Mouse (Mus musculus): ENCODE results near the gene Tnnt3. TPM values are rescaled to one million over a fixed set of nuclear protein-coding genes. Genes with fewer than 3 reads are reported as not detected.

Tnnt3 gene
- polyA plus RNA-seq, 1 experiment from 2014 or later = 1.6 TPM

DNA sequence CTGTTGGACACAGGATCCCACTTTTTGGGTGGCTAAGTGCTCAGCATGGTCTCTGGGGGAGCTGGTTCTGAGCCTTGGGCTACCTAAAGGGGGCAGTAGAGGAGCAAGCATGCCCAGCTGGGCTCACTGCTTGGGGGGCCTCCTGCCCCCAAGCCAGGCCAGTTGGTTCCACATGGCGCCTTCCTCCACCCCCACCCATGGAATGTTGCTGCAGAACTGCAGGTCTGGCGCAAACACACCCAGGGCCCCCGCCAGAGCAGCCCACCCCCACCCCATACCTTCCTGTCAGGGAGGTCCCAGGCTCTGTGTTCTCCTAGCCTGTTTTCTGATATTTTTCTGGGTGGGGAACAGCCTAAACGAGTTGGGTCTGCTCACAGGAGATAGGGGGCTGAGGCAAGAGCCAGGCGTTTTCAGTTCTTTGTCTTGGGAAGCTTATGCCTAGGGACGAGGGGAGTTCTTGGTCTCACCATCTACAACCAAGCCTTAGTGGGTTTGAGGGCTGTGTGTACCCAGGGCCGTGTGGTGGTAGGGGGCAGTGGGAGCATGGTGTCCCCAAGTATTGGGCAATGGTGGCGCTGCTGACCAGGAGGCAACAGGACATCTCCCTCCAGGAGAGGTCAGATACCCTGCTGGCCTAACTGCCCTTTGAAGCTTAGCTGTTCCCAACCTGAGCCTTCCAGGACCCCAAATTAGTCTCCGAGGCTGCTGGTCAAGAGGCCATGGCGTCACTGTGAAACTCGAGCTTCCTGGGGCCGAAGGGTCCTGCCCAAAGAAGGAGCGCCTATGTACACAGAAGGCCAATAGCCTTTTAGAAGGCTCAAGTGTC, 54.2 kb downstream of the Tnnt3 start:
- H3K4me1 ChIP-seq = peaks cover 11% of the 10 kb centered on the region; the same call in 1 of the 2 replicates
- no peak for ATAC-seq (replicated peaks)
- no peak overlapping the region for H3K27ac ChIP-seq
- H3K9ac ChIP-seq = no peak overlapping the region
- no peaks in the 10 kb centered on the region for H3K36me3 ChIP-seq (replicated peaks)
- H3K4me3 ChIP-seq = no peak overlapping the region
- no peaks in the 10 kb centered on the region for H3K9me3 ChIP-seq
- H3K4me2 ChIP-seq = no peak overlapping the region
- 70% methylated on average over 13 of the region's 13 CpGs for WGBS
- no peaks in the 10 kb centered on the region for H3K27me3 ChIP-seq (replicated peaks)

DNA sequence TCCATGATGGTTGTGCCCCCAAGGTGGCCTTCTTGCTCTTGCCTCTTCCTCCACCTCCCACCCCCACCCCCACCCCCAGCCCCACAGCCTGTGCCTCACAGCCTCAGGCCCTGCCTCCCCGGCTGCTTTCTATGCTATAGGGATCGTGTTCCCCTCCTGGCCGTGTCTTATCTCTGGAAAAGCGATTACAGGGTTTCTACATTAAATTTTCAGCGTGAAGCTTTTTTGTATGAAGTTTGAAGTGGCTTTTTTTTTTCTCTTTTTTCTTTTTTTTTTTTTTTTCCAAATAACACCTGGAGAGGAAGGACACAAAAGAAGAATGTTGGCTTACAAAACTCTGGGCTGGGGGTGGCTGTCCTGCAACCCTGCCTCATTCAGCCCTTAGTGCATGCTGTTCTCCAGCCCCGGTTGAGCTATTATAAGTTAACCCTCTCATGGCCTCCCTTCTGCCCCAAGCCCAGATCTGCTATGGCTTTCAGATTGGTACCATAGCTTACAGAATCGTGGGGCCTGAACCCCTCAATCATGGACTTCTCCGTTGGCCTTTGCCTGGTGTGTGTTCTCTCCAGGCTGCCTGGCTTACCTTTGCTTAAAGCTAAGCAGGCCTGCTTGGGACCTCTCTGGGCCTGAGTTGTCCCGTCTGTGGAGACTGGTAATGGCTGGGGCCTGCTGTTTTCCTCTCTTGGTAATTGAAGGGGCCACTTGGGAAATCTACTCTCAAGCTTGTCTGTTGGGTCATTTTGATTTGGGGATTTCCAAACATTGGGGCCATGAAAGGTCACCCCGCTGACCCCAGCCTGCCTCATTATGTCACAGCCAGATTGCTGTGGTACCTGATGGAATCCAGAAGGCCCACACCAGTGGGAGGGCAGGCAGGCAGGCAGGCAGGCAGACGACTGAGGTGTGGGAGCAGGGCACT, 55.0 kb downstream of the Tnnt3 start:
- 48% methylated on average over 11 of the region's 11 CpGs for WGBS

DNA sequence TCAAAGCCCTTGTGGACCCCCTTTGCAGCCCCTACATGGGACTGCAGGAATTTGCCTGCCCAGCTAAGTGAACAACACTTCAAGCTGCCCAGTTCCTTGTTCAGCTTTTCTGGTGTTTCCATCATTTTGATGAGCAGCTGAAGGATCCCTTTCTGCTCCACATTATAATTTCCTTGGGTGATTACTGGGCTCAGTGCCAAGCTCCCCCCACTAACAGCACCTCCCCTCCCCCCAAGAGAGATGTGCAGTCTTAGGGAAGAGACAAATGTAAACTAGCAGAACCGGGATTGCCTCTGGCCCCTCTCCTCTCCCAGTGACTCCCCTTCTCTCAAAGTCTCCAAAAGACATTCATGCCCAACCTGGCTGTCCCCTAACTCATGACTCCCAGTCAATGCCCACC, 56.0 kb downstream of the Tnnt3 start:
- H3K4me2 ChIP-seq = no peak overlapping the region
- ATAC-seq (replicated peaks) = no peak
- H3K36me3 ChIP-seq (replicated peaks) = no peaks in the 10 kb centered on the region
- no peak overlapping the region for H3K27ac ChIP-seq
- H3K27me3 ChIP-seq (replicated peaks) = no peaks in the 10 kb centered on the region
- no peak overlapping the region for H3K9ac ChIP-seq
- no peak overlapping the region for H3K4me3 ChIP-seq
- no peaks in the 10 kb centered on the region for H3K9me3 ChIP-seq
- H3K4me1 ChIP-seq = peaks cover 11% of the 10 kb centered on the region; the same call in 1 of the 2 replicates
- 23% methylated on average over 1 of the region's 1 CpGs for WGBS

More for the DNA sequence above, 55.0 kb downstream of the Tnnt3 start:
- H3K4me3 ChIP-seq = no peak overlapping the region
- H3K9me3 ChIP-seq = no peaks in the 10 kb centered on the region
- no peak for ATAC-seq (replicated peaks)
- H3K4me2 ChIP-seq = no peak overlapping the region
- no peaks in the 10 kb centered on the region for H3K27me3 ChIP-seq (replicated peaks)
- no peak overlapping the region for H3K9ac ChIP-seq
- no peaks in the 10 kb centered on the region for H3K36me3 ChIP-seq (replicated peaks)
- no peak overlapping the region for H3K27ac ChIP-seq
- H3K4me1 ChIP-seq = peaks cover 11% of the 10 kb centered on the region; the same call in 1 of the 2 replicates

DNA sequence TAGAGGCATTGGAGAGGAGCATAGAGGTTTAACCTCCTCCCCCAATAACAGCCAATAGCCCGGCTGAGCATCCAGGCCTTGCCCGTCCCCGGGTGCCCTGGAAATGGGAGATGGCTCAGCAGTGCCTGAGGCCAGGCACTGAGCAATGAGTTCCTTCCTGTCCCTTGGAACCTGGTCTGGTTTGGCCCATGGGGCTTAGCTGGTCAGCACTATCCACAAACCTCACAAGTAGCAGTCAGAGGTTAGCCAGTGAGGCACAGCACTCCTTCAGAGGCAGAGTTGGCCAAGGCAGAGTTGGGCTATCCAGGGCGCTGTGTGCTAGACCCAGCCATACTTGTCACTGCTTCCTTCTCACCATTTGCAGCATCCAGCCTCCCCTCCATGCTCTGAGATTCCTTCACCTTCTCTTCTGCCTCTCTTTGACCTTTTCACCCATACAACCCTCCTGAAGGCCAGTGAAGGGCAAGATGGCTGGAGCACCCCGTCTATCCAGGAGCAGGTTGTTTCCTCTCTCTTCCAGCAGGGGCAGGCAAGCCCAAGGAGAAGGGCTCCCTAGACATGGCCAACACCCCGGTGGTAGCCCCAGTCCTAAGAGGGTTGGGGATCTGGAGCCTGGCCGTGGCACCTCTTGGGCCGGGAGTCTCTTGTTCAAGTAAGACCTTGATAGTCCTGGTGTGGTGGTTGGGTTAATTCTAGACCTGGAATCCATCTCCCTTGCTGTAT, 56.9 kb downstream of the Tnnt3 start:
- H3K4me2 ChIP-seq = no peak overlapping the region
- H3K4me3 ChIP-seq = no peak overlapping the region
- H3K27ac ChIP-seq = no peak overlapping the region
- no peaks in the 10 kb centered on the region for H3K36me3 ChIP-seq (replicated peaks)
- H3K9ac ChIP-seq = no peak overlapping the region
- WGBS = 92% methylated on average over 8 of the region's 8 CpGs
- peaks cover 11% of the 10 kb centered on the region; the same call in 1 of the 2 replicates for H3K4me1 ChIP-seq
- no peaks in the 10 kb centered on the region for H3K9me3 ChIP-seq
- ATAC-seq (replicated peaks) = no peak
- no peaks in the 10 kb centered on the region for H3K27me3 ChIP-seq (replicated peaks)

DNA sequence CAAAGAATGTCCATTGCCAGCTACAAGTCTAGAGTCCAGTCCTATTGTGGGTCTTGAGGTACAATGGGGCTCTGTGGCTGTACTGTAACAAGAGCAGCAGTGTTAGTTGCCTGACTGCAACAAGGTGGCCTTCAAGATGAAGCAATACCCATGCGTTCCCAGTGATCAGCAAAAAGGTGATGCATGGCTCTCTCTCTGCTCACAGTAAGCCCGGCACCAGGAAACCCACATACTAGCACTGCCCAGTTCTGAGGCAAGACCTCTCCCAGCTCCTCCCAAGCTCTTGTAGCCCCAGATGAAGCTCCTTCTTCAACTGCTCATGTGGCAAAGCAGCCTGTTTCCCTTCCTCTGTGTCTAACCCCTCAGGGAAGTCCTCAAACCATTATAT, 57.4 kb downstream of the Tnnt3 start:
- Histone ChIP-seq H3K36me3 (replicated peaks) (no peaks in the 10 kb centered on the region), H3K4me2 (no peak overlapping the region), H3K27ac (no peak overlapping the region), H3K9me3 (no peaks in the 10 kb centered on the region), H3K4me3 (no peak overlapping the region), H3K9ac (no peak overlapping the region), H3K27me3 (replicated peaks) (no peaks in the 10 kb centered on the region), H3K4me1 (peaks cover 11% of the 10 kb centered on the region; the same call in 1 of the 2 replicates)
- ATAC-seq (replicated peaks) = no peak
- 94% methylated on average over 2 of the region's 2 CpGs for WGBS

DNA sequence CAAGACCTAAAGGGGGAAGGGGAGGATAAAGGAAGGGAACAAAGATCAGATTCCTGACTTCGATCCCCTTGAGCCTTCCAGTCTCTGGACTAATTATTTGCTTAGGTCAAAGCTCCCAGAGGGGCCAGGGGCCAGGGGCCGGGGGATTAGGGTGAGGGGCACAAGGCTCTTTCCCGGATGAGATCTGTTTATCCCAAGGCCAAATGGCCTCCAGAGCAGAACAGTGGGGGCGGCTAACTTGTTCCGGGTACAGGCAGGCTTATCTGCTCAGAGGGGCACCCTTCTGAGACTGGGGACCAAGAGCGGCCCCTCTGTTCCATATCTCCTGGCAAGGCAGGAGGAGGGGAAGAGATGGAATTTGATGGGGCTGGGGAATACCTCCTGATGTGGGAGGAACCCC, 59.1 kb downstream of the Tnnt3 start:
- Histone ChIP-seq H3K27ac (no peak overlapping the region), H3K27me3 (replicated peaks) (no peaks in the 10 kb centered on the region), H3K4me3 (no peak overlapping the region), H3K4me2 (no peak overlapping the region), H3K4me1 (peaks cover 16% of the 10 kb centered on the region; the same call in 1 of the 2 replicates), H3K9me3 (no peaks in the 10 kb centered on the region), H3K9ac (no peak overlapping the region), H3K36me3 (replicated peaks) (no peaks in the 10 kb centered on the region)
- no peak for ATAC-seq (replicated peaks)
- 18% methylated on average over 6 of the region's 6 CpGs for WGBS

DNA sequence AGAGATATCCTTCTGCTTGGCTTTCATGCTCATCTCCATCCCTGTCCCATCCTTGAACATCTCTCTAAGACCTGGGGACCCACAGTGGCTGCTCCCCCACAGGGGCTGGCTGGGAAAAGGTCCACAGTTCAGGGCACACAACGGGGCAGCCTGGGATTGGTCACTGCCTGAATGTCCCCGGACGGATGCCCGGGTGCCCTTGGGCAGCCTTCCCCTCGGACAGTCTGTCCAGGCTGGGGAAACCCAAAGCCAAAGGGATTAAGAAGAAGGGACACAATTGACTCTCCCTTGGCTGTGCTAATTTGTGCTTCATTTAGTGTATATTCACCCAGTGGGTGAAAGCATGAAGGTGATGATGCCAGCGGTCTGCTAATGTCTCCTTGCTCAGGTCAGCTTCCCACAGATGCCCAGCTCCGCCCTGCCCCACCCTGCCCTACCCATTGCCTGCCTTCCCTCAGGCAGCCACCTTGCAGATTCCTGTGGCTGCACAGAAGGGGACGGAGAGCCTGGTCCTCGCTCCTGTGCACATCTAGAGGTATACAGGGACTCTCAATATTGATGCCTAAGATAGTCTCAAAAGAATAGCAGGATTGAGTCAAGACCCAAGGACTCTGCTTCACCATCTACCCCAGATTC, 60.0 kb downstream of the Tnnt3 start:
- no peak overlapping the region for H3K9ac ChIP-seq
- H3K27me3 ChIP-seq (replicated peaks) = no peaks in the 10 kb centered on the region
- WGBS = 88% methylated on average over 9 of the region's 9 CpGs
- H3K36me3 ChIP-seq (replicated peaks) = no peaks in the 10 kb centered on the region
- H3K4me3 ChIP-seq = no peak overlapping the region
- H3K9me3 ChIP-seq = no peaks in the 10 kb centered on the region
- no peak overlapping the region for H3K27ac ChIP-seq
- H3K4me1 ChIP-seq = peaks cover 22% of the 10 kb centered on the region; the same call in 1 of the 2 replicates
- no peak for ATAC-seq (replicated peaks)
- no peak overlapping the region for H3K4me2 ChIP-seq

DNA sequence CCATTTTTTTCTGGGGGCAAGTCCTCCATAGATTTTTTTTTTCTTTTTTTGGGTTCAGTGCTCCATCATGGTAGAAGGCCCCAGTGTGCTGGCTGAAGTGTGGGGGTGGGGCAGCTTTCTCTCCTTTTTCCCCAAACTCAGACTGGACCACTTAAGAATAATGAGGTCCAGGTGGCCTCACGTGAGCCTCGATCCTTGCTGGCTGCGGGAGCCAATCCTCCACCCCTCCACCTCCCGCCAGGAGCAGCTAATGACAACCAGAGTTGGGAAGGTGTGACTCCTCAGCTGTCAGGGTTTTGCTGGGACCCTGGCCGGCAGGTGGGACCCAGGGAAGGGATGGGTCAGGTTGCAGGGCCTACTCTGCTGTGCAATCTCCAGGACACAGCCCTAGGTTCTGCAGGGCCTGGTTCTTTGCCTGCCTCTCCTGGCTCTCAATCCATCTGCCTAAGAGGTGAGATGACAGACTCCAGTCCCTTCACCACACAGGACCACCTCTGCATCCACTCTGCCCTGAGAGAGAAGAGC, 61.1 kb downstream of the Tnnt3 start:
- Histone ChIP-seq H3K4me3 (no peak overlapping the region), H3K27ac (no peak overlapping the region), H3K4me1 (peaks cover 13% of the 10 kb centered on the region; the same call in 1 of the 2 replicates), H3K27me3 (replicated peaks) (no peaks in the 10 kb centered on the region), H3K9me3 (no peaks in the 10 kb centered on the region), H3K9ac (no peak overlapping the region), H3K4me2 (no peak overlapping the region), H3K36me3 (replicated peaks) (no peaks in the 10 kb centered on the region)
- WGBS = 66% methylated on average over 5 of the region's 5 CpGs
- no peak for ATAC-seq (replicated peaks)

DNA sequence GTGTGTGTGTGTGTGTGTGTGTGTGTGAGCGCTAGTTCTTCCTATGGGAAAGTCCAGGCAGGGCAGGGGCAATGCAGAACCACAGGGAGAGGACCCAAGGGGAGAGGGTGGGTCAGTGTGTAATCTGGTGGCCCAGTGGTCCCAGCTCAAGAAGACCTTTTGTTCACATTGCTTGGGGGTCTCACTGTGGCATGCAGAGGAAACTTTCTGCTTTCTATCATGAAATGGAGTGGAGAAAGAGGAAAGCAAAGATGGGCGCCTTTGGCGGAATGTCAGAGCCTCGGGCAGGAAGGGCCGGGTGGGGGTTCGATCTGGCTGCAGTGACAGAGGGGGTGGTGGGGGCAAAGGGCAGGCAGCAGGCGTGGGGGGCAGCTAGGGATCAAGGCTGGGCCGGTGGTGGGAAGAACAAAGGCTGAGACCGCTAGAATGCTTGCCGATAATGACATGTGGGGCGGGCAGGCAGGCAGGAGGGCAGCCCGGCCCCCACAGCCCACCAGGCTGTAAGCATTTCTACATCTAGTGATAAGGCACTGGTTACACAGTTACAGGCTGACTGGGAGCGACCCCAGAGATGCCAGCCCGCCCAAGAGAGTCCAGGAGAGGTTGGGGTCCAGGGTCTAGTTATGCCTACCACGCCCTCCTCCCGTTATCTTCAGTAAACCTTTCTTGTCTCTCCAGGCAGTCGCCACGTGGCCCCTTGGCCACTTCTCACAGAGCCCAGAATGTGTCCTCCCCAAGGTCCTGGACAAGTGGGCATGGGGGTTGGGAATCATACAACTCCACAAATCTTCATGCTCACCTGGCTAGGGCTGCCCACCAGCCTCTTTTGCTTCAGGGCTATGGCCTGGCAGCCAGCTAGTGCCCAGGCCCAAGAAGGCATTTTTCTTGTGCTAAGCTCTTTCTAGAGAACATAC, 62.6 kb downstream of the Tnnt3 start:
- Histone ChIP-seq H3K4me1 (0 out of 2 replicates have a peak, but pooled peaks cover 12% of the 10 kb centered on the region), H3K36me3 (replicated peaks) (no peaks in the 10 kb centered on the region), H3K4me2 (no peak overlapping the region), H3K9me3 (no peaks in the 10 kb centered on the region), H3K4me3 (no peak overlapping the region), H3K27me3 (replicated peaks) (no peaks in the 10 kb centered on the region), H3K9ac (no peak overlapping the region), H3K27ac (no peak overlapping the region)
- no peak for ATAC-seq (replicated peaks)
- 36% methylated on average over 18 of the region's 18 CpGs for WGBS

DNA sequence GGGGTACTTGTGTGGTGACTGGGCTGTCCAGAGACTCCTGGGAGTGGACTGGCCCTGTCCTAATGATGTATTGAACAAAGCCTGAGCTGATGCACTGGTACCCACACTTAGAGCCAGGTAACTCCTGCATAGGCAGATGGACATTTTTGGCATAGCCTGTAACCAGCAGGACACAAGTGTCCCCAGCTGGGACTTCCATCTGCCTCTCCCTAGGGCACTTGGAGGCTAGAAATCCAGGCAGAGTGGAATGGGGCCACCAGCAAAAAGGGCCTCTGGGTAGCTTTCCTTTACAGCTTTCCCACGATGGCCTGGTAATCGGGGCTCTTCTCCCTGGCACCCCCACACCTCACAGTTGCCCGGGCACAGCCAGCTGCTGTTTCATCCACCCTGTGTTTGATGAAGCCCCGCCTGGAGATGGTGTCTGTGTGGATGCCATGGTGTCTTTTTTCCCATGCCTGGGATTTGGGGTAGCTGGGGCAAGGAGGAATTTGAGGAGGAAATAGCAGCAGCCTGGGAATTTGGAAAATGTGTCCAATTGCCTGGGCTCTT, 63.3 kb downstream of the Tnnt3 start:
- no peak overlapping the region for H3K4me2 ChIP-seq
- no peaks in the 10 kb centered on the region for H3K9me3 ChIP-seq
- no peaks in the 10 kb centered on the region for H3K27me3 ChIP-seq (replicated peaks)
- no peak for ATAC-seq (replicated peaks)
- no peak overlapping the region for H3K27ac ChIP-seq
- H3K9ac ChIP-seq = no peak overlapping the region
- H3K4me1 ChIP-seq = 0 out of 2 replicates have a peak, but pooled peaks cover 12% of the 10 kb centered on the region
- 82% methylated on average over 4 of the region's 4 CpGs for WGBS
- no peak overlapping the region for H3K4me3 ChIP-seq
- no peaks in the 10 kb centered on the region for H3K36me3 ChIP-seq (replicated peaks)
